Mouse (Mus musculus) gastrocnemius, adult 2 months (tissue): ENCODE results near the gene Acat3. TPM values are rescaled to one million over a fixed set of nuclear protein-coding genes. Genes with fewer than 3 reads are reported as not detected.
"Not testable (repeated sequence)": the region's sequence is repeated elsewhere in the genome, so short reads cannot be mapped to it uniquely, and the experiment has no call there.

Experiments
- DNase-seq: peaks from one replicate; pipeline ENCODE4 v3.0.0; 2022
- H3K27ac ChIP-seq: fragments of 200-600 bp; 2 replicates; pipeline ENCODE4 v1.8.1; 2022; ENCODE audit warnings: mild to moderate bottlenecking
- H3K4me3 ChIP-seq: fragments of 200-600 bp; 2 replicates; pipeline ENCODE4 v1.8.1; 2022; ENCODE audit warnings: mild to moderate bottlenecking, moderate library complexity
- CTCF ChIP-seq: fragments of 200-600 bp; IDR thresholded peaks from 2 replicates; pipeline ENCODE4 v1.8.1; 2022; ENCODE audit warnings: antibody characterized with exemption, mild to moderate bottlenecking, moderate library complexity
- intact Hi-C: fragments of 180-260 bp; cut with DNase I; formaldehyde crosslinking; loops from one replicate; pipeline ENCODE4 v1.15.1; 2025
- total RNA-seq, 2 experiments: library from RNA; stranded (reverse); gene quantifications; 2 replicates each; pipeline ENCODE4 v1.2.3; 2021

Gene Acat3
- total RNA-seq, 2 experiments from 2014 or later = not detected

DNA sequence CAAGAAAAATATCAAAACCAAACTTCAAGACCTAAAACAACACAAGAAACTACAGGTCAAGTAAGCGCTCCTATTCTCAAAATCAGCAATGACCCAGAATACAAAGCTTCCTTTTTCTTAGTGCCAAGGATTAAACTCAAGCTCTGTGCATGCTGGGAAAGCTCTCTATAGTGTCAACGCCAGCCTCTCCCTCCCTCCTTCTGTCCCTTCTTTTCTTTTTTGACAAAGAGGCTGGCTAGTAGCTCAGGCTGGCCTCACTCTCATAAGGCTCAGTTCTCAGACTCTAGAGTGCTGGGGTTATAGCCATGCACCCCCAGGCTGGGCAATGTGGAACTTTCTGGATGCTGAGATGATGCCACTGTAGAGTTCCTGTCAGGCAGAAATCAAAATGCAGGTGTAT lies 2.3 kb downstream of the Acat3 start:
- no peak for DNase-seq
- intact Hi-C loops = no loop called here
- H3K27ac ChIP-seq = no peak overlapping the region
- TF ChIP-seq CTCF = no peak
- H3K4me3 ChIP-seq = no peak overlapping the region

DNA sequence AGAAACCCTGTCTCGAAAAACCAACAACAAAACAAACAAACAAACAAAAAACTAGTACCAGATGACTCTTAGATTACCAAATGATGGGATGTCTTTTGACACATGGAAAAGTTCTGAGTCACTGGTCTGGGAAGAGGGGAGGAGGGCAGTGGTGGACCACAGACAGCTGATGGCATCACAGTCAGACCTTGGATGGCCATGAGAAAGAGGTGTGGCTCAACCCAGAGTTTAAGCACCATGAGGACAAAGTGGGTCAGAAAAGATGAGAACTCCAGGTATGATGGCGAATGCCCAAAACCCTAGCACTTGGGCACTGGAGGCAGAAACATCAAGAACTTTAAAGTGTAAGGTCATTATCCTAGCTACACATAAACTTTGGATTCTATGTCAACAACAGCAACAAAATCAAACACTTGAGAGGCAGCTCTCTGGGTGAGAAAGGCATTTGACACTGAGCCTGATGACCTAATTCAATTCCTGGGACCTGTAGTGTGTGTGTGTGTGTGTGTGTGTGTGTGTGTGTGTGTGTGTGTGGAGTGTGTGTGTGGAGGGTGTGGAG lies 2.9 kb downstream of the Acat3 start:
- intact Hi-C loops = no loop called here
- no peak for DNase-seq
- no peak overlapping the region for H3K27ac ChIP-seq
- no peak overlapping the region for H3K4me3 ChIP-seq
- no peak for TF ChIP-seq CTCF

DNA sequence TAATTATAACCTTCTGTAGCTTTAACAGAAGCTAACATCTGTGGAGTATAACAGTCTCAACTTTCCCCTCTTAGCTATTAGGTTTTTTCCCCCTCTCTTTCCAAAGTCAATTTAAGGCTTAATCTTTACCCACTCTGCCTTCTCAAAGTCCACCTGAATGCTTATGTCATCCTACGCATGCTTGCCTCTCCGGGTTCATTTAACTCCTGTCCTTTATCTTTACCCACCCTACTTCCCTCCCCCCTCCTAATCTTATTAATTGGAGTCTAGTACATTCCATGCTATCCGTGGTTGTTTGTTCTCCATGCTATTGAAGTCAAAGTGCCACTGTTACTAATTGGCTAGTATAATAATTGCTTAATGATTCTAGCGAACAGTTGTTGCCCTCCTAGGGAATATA lies 4.7 kb downstream of the Acat3 start:
- Histone ChIP-seq H3K4me3 (no peak overlapping the region), H3K27ac (no peak overlapping the region)
- intact Hi-C loops = no loop called here
- DNase-seq = no peak
- TF ChIP-seq CTCF = no peak

DNA sequence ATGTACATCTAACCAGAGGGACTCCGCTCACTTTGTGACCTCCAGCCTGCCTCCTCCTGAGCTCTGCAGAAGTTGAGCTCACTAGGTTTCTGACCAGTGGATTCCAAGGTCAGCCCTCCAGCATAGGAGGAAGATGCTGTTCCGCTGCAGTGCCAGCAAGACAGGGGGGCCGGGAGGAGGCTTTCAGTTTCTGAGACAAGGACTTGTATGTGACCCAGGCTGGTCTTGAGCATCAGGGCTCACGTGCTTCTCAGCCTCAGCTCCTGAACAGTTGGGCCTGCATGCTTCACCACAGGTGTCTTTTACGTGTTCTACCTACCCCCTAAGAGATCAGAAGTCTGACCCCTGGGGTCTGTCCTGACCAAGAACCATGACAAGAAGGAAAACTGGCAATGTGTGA lies 8.8 kb downstream of the Acat3 start:
- H3K27ac ChIP-seq, intact Hi-C loops, H3K4me3 ChIP-seq, DNase-seq: not testable (repeated sequence)

DNA sequence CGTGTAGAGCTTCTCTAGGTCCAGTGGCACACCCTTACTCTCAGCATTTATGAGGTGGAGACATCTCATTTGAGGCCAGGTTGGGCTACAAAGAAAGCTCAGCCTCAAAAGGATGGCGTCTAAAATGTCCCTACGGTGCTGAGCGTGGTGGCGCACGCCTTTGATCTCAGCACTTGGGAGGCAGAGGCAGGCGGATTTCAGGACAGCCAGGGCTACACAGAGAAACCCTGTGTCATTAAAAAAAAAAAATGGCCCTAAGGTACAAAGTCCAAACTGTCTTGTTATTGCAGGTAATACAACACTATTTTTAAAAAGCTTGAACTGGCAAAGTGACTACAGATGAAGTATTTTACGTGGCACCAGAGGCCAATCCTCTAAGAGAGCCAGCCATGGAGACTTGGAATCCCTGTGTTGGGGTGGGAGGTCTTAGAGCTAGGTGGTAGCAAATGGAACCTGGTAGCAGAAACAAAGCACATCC lies 14.7 kb downstream of the Acat3 start:
- intact Hi-C loops = no loop called here
- TF ChIP-seq CTCF = no peak
- H3K4me3 ChIP-seq = no peak overlapping the region
- DNase-seq = no peak
- no peak overlapping the region for H3K27ac ChIP-seq

DNA sequence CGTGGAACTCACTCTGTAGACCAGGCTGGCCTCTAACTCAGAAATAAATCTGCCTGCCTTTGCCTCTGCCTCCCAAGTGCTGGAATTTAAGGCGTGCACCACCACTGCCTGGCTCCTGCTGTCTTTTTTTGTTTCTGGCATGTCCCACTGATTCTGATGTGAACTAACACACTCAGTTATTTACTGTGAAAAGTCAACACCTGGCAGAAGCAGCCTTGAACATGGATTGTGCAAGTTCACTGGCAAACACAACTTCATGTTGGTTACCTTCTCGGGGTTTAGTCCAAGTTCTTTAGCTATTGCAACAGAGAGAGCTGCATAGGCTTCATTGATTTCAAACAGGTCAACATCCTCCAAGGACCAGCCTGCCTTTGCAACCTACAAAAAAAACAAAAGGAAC lies 15.4 kb downstream of the Acat3 start:
- Histone ChIP-seq H3K4me3 (no peak overlapping the region), H3K27ac (no peak overlapping the region)
- no peak for DNase-seq
- intact Hi-C loops = no loop called here
- no peak for TF ChIP-seq CTCF

DNA sequence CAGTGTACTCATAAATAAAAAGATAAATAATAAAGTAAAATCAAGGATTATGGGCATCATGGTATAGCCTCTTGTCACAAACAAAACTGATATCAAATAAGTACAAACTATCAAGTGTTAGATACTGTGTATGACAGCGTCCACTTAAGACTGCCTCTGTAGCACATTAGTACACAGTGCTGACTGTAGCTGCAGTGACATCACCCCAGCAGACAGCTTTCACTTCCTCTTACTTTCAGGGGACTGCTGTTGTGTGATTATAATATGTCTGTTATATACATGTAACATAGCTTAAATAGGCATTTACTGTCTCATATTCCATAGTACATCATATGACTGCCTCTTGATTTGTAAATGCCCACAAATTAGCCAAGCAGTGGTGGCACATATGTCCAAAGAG lies 19.3 kb downstream of the Acat3 start:
- no peak for TF ChIP-seq CTCF
- Histone ChIP-seq H3K4me3 (no peak overlapping the region), H3K27ac (no peak overlapping the region)
- no peak for DNase-seq
- intact Hi-C loops = no loop called here

DNA sequence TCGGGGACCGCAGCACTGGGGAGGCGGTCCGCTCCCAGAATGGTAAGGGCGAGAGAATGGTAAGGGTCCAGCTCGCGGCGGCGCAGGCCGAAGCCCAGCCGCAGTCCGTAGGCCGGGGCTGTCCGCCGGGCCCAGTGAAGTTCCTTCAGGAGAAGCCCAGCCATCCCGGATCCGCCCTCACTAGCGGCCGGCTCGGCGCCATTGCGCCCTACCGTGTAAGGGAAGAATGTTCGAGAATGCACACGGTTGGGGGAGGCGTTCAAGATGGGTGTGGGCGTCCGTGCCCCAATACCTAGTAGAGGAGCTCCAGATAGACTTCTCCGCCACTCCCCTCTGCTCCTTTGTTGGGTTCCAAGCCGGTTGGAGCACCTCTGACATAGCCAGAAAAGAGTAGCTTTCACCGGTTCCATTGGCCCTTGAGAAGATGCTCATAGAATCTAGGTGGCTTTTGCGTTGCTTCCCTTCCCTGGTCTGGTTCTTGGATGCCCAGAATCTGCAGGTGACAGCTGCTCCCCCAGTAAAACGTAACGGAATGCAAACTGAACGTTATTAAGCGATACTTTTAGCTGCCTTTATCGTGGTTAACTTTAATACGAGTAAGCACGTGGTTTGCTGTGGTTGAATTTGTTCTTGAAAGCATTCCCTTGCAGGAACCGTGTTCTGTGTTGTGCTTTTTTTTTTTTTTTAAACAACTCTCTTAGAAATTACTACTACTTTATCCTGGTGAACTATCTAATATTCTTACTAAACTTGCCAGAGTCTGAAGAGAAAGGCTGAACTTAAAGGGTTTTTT lies 23.6 kb downstream of the Acat3 start:
- no peak for DNase-seq
- H3K27ac ChIP-seq = peak overlapping the region; percentile 94
- TF ChIP-seq CTCF = no peak
- intact Hi-C loops = loop anchor here (5.0 kb wide), 1 partner anchor 76 kb away; the partner anchor contains the start of gene Wtap
- peak overlapping the region; percentile 100 for H3K4me3 ChIP-seq

DNA sequence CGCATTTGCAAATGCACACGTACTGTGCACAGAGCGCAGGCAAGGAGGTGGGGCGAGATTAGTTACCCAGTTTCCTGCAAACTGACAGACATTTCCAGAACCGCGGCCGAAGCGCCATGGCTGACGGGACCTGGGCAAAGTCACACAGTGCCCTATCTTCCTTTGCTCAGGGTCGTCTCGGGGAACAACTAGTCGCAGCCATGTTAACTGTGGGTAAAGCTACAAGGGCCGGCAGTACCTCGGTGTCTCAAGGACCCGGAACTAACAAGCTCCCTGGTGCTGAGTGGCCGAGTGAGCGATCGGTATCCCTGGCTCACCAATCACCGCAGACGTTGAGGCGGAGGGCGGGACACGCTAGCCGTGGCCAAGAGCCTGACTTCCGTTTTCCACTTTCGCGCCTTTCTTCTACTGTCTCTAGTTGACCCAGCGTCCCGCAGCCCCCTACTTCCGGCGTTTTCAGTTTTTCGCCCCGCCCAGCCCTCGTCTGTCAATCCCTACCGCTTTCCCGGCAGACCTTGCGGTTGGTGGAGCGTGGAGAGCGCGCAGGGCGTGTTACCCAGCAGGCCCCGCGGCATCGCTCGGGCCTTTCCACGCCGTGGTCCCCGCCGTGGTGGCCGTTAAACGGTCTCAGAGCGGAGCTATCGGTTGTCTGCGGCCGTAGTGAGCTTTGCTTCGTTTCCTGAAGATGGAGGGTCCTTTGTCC lies 24.4 kb downstream of the Acat3 start, which contains the start of gene Mrpl18:
Mrpl18 (minus strand) TSS at position 465 of the 703 bp plus-strand sequence.
- H3K4me3 ChIP-seq = peak within 1 kb of the TSS; percentile 100
- TF ChIP-seq CTCF = no peak
- peak; percentile 99 for DNase-seq
- H3K27ac ChIP-seq = peak within 1 kb of the TSS; percentile 94
- intact Hi-C loops = loop anchor here (5.0 kb wide), 1 partner anchor 76 kb away; the partner anchor contains the start of gene Wtap

DNA sequence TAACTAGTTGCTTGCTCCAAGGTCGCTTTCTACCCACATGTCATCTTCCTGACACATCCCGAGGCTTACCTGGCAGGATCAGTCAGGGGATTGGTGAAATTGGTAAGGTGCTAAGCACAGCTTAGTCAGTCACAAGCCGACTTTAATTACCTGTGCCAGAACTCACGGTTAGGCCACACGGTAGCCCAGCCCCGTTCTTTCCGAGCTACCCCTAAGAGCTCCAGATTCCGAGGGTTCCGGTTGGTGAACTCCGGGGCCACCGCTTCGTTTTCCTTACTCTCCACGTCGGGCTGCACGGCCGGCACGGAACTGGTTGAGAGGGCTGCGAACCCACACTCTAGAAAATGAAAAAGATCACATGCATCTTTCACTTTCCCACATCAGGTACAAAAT lies 24.9 kb downstream of the Acat3 start, which contains the start of gene Tcp1:
Tcp1 (plus strand) TSS at position 214 of the 393 bp plus-strand sequence.
- intact Hi-C loops = loop anchor here (5.0 kb wide), 1 partner anchor 77 kb away; the partner anchor contains the start of gene Wtap

DNA sequence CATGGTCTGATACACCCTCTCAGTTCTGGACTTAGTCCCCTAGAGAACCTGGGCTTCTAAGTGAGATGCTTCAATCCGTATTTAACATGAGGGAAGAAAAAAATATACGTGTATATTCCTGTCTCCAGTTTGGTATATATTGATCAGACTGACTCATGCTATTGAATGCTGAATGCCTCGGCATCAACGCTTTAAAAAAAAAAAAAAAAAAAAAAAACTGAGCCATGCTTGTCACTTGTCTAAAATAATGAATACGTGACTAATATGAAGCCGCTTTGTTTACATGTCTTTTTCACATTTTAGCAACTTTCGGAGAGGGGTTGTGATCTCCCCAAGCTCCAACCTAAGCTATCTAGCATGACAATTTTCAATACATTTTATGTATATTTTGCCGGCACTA lies 30.0 kb downstream of the Acat3 start:
- TF ChIP-seq CTCF = no peak
- DNase-seq = no peak
- H3K27ac ChIP-seq = no peak overlapping the region
- H3K4me3 ChIP-seq = no peak overlapping the region
- intact Hi-C loops = no loop called here

More for the DNA sequence above, 24.9 kb downstream of the Acat3 start, which contains the start of gene Tcp1:
- H3K4me3 ChIP-seq = peak within 1 kb of the TSS; percentile 100
- TF ChIP-seq CTCF = no peak
- DNase-seq = no peak
- peak within 1 kb of the TSS; percentile 94 for H3K27ac ChIP-seq

DNA sequence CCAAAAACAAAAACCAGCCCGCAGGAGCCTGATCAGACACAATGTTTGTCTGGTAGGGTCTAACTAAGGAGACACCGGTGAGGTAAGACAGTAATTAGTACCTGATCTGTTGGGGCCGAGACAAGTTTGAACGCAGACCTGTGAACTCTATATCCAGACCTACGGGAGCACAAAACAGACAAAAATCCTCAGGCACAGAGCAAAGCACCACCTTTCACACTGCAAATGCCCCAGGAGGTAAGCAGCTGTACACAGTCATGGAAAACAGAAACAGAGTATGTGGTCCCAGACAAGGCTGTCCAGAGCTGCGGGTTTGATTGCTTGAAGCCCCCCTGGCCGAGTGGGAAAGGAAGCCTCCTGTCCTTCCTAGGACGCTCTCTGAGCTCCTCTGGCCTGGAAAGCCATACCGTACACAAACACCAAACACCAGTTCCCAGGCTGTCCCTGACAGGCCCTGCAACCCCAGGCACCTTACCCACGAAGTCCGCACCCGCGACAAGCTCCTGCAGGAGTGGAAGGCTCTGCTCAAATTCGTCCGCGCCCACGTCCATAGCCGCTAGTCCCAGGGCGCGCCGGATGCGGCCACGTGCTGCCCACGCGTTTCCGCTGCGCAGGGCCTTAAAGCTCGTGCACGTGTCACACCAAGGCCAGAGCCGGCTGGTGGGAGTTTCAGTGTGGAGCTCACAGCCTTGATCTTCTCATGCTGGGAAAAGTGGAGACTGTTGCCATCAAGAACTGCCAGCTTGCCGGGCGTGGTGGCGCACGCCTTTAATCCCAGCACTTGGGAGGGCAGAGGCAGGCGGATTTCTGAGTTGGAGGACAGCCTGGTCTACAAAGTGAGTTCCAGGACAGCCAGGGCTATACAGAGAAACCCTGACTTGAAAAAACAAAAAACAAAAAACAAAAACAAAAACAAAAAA lies 30.8 kb downstream of the Acat3 start, which contains the start of gene Pnldc1:
Pnldc1 (minus strand) TSS at position 870 of the 920 bp plus-strand sequence.
- TF ChIP-seq CTCF = no peak
- Histone ChIP-seq H3K4me3 (no peak within 1 kb of the TSS), H3K27ac (no peak within 1 kb of the TSS)
- DNase-seq = no peak
- intact Hi-C loops = no loop called here
